Mouse (Mus musculus) intestine, embryonic 14.5 days (tissue): ENCODE measurements around the gene Hck. TPM values are rescaled to one million over a fixed set of nuclear protein-coding genes. Genes with fewer than 3 reads are reported as not detected.

Experiments used
- ATAC-seq: fragments of 200-750 bp; cut with Nextera tagmentation; replicated peaks from 2 replicates; pipeline ENCODE4 v1.8.0; 2017; ENCODE audit warnings: low read depth, moderate number of reproducible peaks, moderate TSS enrichment, moderate library complexity; ENCODE audit not compliant: low FRiP score, low TSS enrichment
- DNase-seq: peaks from one replicate; pipeline ENCODE4 v3.0.0-alpha.2; 2018; ENCODE audit warnings: low spot score
- H3K27ac ChIP-seq: fragments of 300-500 bp; sonication (generic); 2 replicates; pipeline ENCODE4 v1.5.1; 2014; ENCODE audit warnings: low read depth, mild to moderate bottlenecking, control low read depth
- H3K27me3 ChIP-seq: fragments of 300-500 bp; sonication (generic); replicated peaks from 2 replicates; pipeline ENCODE4 v1.6.1; 2014; ENCODE audit warnings: low read length, control low read depth; ENCODE audit not compliant: control insufficient read depth, insufficient read depth
- H3K36me3 ChIP-seq: fragments of 300-500 bp; sonication (generic); 2 replicates; pipeline ENCODE4 v1.6.1; 2014; ENCODE audit warnings: low read length, control low read depth; ENCODE audit not compliant: control insufficient read depth, insufficient read depth
- H3K4me1 ChIP-seq: fragments of 300-500 bp; sonication (generic); replicated peaks from 2 replicates; pipeline ENCODE4 v1.6.1; 2014; ENCODE audit warnings: low read length, control low read depth, mixed read lengths; ENCODE audit not compliant: control insufficient read depth, insufficient read depth
- H3K4me2 ChIP-seq: fragments of 300-500 bp; sonication (generic); 2 replicates; pipeline ENCODE4 v1.6.1; 2014; ENCODE audit warnings: low read length
- H3K4me3 ChIP-seq: fragments of 300-500 bp; sonication (generic); 2 replicates; pipeline ENCODE4 v1.5.1; 2014; ENCODE audit warnings: low read depth, low read length, control low read depth, mixed read lengths
- H3K9ac ChIP-seq: fragments of 300-500 bp; sonication (generic); 2 replicates; pipeline ENCODE4 v1.6.1; 2014; ENCODE audit warnings: mild to moderate bottlenecking, low read length
- H3K9me3 ChIP-seq: fragments of 300-500 bp; sonication (generic); 2 replicates; pipeline ENCODE4 v1.6.1; 2016; ENCODE audit warnings: low read length, control low read depth; ENCODE audit not compliant: control insufficient read depth
- WGBS: fragments of 180-500 bp; shearing (Covaris S2); extraction: QIAGEN DNeasy Blood & Tissue Kit; methylation state at CpG from one replicate; pipeline ENCODE4 v1.1.7; 2014; 5-methylcytosine and 5-hydroxymethylcytosine counted together
- polyA plus RNA-seq: library from polyadenylated mRNA; unstranded; fragments of >200 nt; fragmentation: Nextera tagmentation; extraction: Ambion mirVana; gene quantifications from 2 replicates; pipeline ENCODE4 v1.2.1, GENCODE M21; 2014

The Hck gene
- polyA plus RNA-seq, 1 experiment from 2014 or later, result 4.5 TPM

- H3K4me3 ChIP-seq, result no peak overlapping the region
- H3K27me3 ChIP-seq, result no peaks in the 10 kb centered on the region
- no peak overlapping the region for H3K4me2 ChIP-seq
- H3K4me1 ChIP-seq, result 0 out of 2 replicates have a peak, but pooled peaks cover 6% of the 10 kb centered on the region
- ATAC-seq (no peak), DNase-seq (no peak)
- no peak overlapping the region for H3K9ac ChIP-seq
- H3K9me3 ChIP-seq, result no peaks in the 10 kb centered on the region
- H3K36me3 ChIP-seq, result no peaks in the 10 kb centered on the region; the same call in 1 of the 2 replicates
- WGBS, result 87% methylated on average over 9 of the region's 9 CpGs
- no peak overlapping the region for H3K27ac ChIP-seq
These were observed 62.4 kb downstream of the Hck start for GRCm38 (mm10) chr2:153170490-153171224.

- no peaks in the 10 kb centered on the region; the same call in 1 of the 2 replicates for H3K36me3 ChIP-seq
- H3K4me2 ChIP-seq, result no peak overlapping the region
- H3K9ac ChIP-seq, result no peak overlapping the region
- no peaks in the 10 kb centered on the region for H3K9me3 ChIP-seq
- no peak for DNase-seq
- H3K27ac ChIP-seq, result no peak overlapping the region
- no peak overlapping the region for H3K4me3 ChIP-seq
- no peak for ATAC-seq
- 0 out of 2 replicates have a peak, but pooled peaks cover 6% of the 10 kb centered on the region for H3K4me1 ChIP-seq
- H3K27me3 ChIP-seq, result no peaks in the 10 kb centered on the region
- WGBS, result 87% methylated on average over 5 of the region's 5 CpGs
These were observed 63.7 kb downstream of the Hck start for GRCm38 (mm10) chr2:153171966-153172365.

- Histone ChIP-seq H3K36me3 (peaks cover 23% of the 10 kb centered on the region), H3K9ac (no peak overlapping the region), H3K27ac (no peak overlapping the region), H3K4me3 (no peak overlapping the region), H3K4me2 (no peak overlapping the region), H3K9me3 (no peaks in the 10 kb centered on the region), H3K4me1 (no peaks in the 10 kb centered on the region), H3K27me3 (no peaks in the 10 kb centered on the region)
- ATAC-seq (no peak), DNase-seq (no peak)
- WGBS, result 61% methylated on average over 8 of the region's 8 CpGs
These were observed 67.8 kb downstream of the Hck start for GRCm38 (mm10) chr2:153175995-153176570.

GRCm38 (mm10) chr2:153177188-153177587, 68.9 kb downstream of the Hck start:
- no peak for DNase-seq
- Histone ChIP-seq H3K4me3 (no peak overlapping the region), H3K27me3 (no peaks in the 10 kb centered on the region), H3K4me2 (no peak overlapping the region), H3K27ac (no peak overlapping the region), H3K36me3 (peaks cover 30% of the 10 kb centered on the region), H3K9me3 (no peaks in the 10 kb centered on the region), H3K4me1 (no peaks in the 10 kb centered on the region), H3K9ac (no peak overlapping the region)
- no peak for ATAC-seq
- WGBS, result 92% methylated on average over 3 of the region's 3 CpGs

GRCm38 (mm10) chr2:153179126-153179860, 71.0 kb downstream of the Hck start:
- Histone ChIP-seq H3K27me3 (no peaks in the 10 kb centered on the region), H3K27ac (no peak overlapping the region), H3K9ac (no peak overlapping the region), H3K4me3 (no peak overlapping the region), H3K4me2 (no peak overlapping the region), H3K4me1 (no peaks in the 10 kb centered on the region), H3K9me3 (no peaks in the 10 kb centered on the region), H3K36me3 (peaks cover 50% of the 10 kb centered on the region)
- DNase-seq, result no peak
- ATAC-seq, result no peak
- 76% methylated on average over 10 of the region's 10 CpGs for WGBS

GRCm38 (mm10) chr2:153179961-153180360, 71.7 kb downstream of the Hck start:
- Histone ChIP-seq H3K36me3 (peaks cover 57% of the 10 kb centered on the region), H3K9ac (no peak overlapping the region)

GRCm38 (mm10) chr2:153186176-153186591, 77.9 kb downstream of the Hck start:
- H3K4me2 ChIP-seq, result no peak overlapping the region

More at GRCm38 (mm10) chr2:153179961-153180360, 71.7 kb downstream of the Hck start:
- H3K4me2 ChIP-seq, result no peak overlapping the region
- no peak overlapping the region for H3K4me3 ChIP-seq
- no peak for DNase-seq
- 80% methylated on average over 3 of the region's 3 CpGs for WGBS
- no peak for ATAC-seq
- H3K4me1 ChIP-seq, result no peaks in the 10 kb centered on the region
- no peak overlapping the region for H3K27ac ChIP-seq
- no peaks in the 10 kb centered on the region for H3K9me3 ChIP-seq
- H3K27me3 ChIP-seq, result no peaks in the 10 kb centered on the region

GRCm38 (mm10) chr2:153187848-153188247, 79.6 kb downstream of the Hck start:
- Histone ChIP-seq H3K27me3 (no peaks in the 10 kb centered on the region), H3K9me3 (no peaks in the 10 kb centered on the region), H3K4me2 (no peak overlapping the region), H3K4me1 (no peaks in the 10 kb centered on the region), H3K4me3 (no peak overlapping the region), H3K9ac (no peak overlapping the region), H3K27ac (no peak overlapping the region), H3K36me3 (peaks cover 99% of the 10 kb centered on the region)
- ATAC-seq (no peak), DNase-seq (no peak)
- 73% methylated on average over 2 of the region's 2 CpGs for WGBS

More at GRCm38 (mm10) chr2:153186176-153186591, 77.9 kb downstream of the Hck start:
- H3K4me1 ChIP-seq, result no peaks in the 10 kb centered on the region
- ATAC-seq, result no peak
- WGBS, result 72% methylated on average over 2 of the region's 2 CpGs
- H3K27me3 ChIP-seq, result no peaks in the 10 kb centered on the region
- no peak overlapping the region for H3K9ac ChIP-seq
- H3K4me3 ChIP-seq, result no peak overlapping the region
- H3K9me3 ChIP-seq, result no peaks in the 10 kb centered on the region
- no peak overlapping the region for H3K27ac ChIP-seq
- DNase-seq, result no peak
- peaks cover 96% of the 10 kb centered on the region for H3K36me3 ChIP-seq
